Mouse (Mus musculus) cerebellum, adult 2 months (tissue): Measurements from ENCODE around the gene Srd5a3. TPM values are rescaled to one million over a fixed set of nuclear protein-coding genes. Genes with fewer than 3 reads are reported as not detected.

Experiments
- DNase-seq, 2 experiments: peaks; one replicate each; pipeline ENCODE4 v3.0.0; 2021
- H3K27ac ChIP-seq: fragments of 200-500 bp; 2 replicates; pipeline ENCODE4 v1.5.1; 2012; ENCODE audit warnings: low read length, control low read depth, inconsistent platforms; ENCODE audit not compliant: insufficient read depth
- H3K27me3 ChIP-seq: fragments of 200-500 bp; 2 replicates; pipeline ENCODE4 v1.6.1; 2012; ENCODE audit warnings: inconsistent platforms, mild to moderate bottlenecking, low read length, moderate library complexity; ENCODE audit not compliant: control insufficient read depth, insufficient read depth
- H3K4me1 ChIP-seq: fragments of 200-500 bp; 2 replicates; pipeline ENCODE4 v1.6.1; 2011; ENCODE audit warnings: low read length; ENCODE audit not compliant: control insufficient read depth, insufficient read depth
- H3K4me3 ChIP-seq: fragments of 200-500 bp; replicated peaks from 2 replicates; pipeline ENCODE3; 2011; ENCODE audit warnings: mild to moderate bottlenecking, low read depth, low read length, control low read depth; ENCODE audit not compliant: insufficient read depth
- CTCF ChIP-seq: fragments of 200-500 bp; IDR thresholded peaks from 2 replicates; pipeline ENCODE4 v1.5.1; 2011; ENCODE audit warnings: low read depth, mild to moderate bottlenecking, control low read depth, low read length, moderate library complexity, borderline replicate concordance; ENCODE audit not compliant: insufficient read depth
- POLR2A ChIP-seq: fragments of 200-500 bp; IDR thresholded peaks from 2 replicates; pipeline ENCODE4 v1.6.1; 2011; ENCODE audit warnings: low read length, control low read depth, borderline replicate concordance; ENCODE audit not compliant: insufficient read depth
- WGBS: fragments of 180-500 bp; shearing (Covaris S2); methylation state at CpG from one replicate; pipeline ENCODE4 v1.1.7; 2018; 5-methylcytosine and 5-hydroxymethylcytosine counted together
- polyA plus RNA-seq: library from polyadenylated mRNA; depleted of rRNA; stranded (reverse); fragments of >200 nt; gene quantifications from 2 replicates; pipeline ENCODE4 v1.2.3, GENCODE M21; 2012

Gene Srd5a3
- polyA plus RNA-seq, 1 experiment, result 19.3 TPM

- H3K4me3 ChIP-seq, result no peak overlapping the region
- TF ChIP-seq CTCF (no peak), POLR2A (no peak)
- H3K27me3 ChIP-seq, result no peaks in the 10 kb centered on the region
- H3K27ac ChIP-seq, result no peak overlapping the region
- DNase-seq, result no peak
- H3K4me1 ChIP-seq, result no peaks in the 10 kb centered on the region
Observed at GRCm38 (mm10) chr5:76171039-76171438, 31.0 kb downstream of the Srd5a3 start.

- TF ChIP-seq POLR2A, result no peak
- no peak for TF ChIP-seq CTCF
- WGBS, result 81% methylated on average over 4 of the region's 4 CpGs
Observed at GRCm38 (mm10) chr5:76175051-76175450, 35.0 kb downstream of the Srd5a3 start.

GRCm38 (mm10) chr5:76176411-76176810 is 36.3 kb downstream of the Srd5a3 start:
- no peaks in the 10 kb centered on the region for H3K4me1 ChIP-seq
- H3K4me3 ChIP-seq, result no peak overlapping the region
- no peak for DNase-seq
- 23% methylated on average over 3 of the region's 3 CpGs for WGBS
- H3K27me3 ChIP-seq, result no peaks in the 10 kb centered on the region
- TF ChIP-seq POLR2A (no peak), CTCF (no peak)
- H3K27ac ChIP-seq, result no peak overlapping the region

More at GRCm38 (mm10) chr5:76175051-76175450, 35.0 kb downstream of the Srd5a3 start:
- Histone ChIP-seq H3K4me1 (no peaks in the 10 kb centered on the region), H3K4me3 (no peak overlapping the region), H3K27me3 (no peaks in the 10 kb centered on the region), H3K27ac (no peak overlapping the region)
- DNase-seq, result no peak

- 58% methylated on average over 11 of the region's 11 CpGs for WGBS
- no peak for DNase-seq
- no peaks in the 10 kb centered on the region for H3K27me3 ChIP-seq
- H3K4me3 ChIP-seq, result no peak overlapping the region
- H3K4me1 ChIP-seq, result no peaks in the 10 kb centered on the region
- no peak for TF ChIP-seq CTCF
- no peak for TF ChIP-seq POLR2A
- no peak overlapping the region for H3K27ac ChIP-seq
Observed at GRCm38 (mm10) chr5:76176841-76177240, 36.8 kb downstream of the Srd5a3 start.

GRCm38 (mm10) chr5:76177664-76178063 is 37.6 kb downstream of the Srd5a3 start:
- 90% methylated on average over 7 of the region's 7 CpGs for WGBS
- Histone ChIP-seq H3K27me3 (no peaks in the 10 kb centered on the region), H3K4me3 (no peak overlapping the region), H3K27ac (no peak overlapping the region), H3K4me1 (no peaks in the 10 kb centered on the region)
- TF ChIP-seq CTCF (no peak), POLR2A (no peak)
- no peak for DNase-seq

GRCm38 (mm10) chr5:76179171-76179570 is 39.1 kb downstream of the Srd5a3 start:
- no peak for DNase-seq
- TF ChIP-seq CTCF (no peak), POLR2A (no peak)

GRCm38 (mm10) chr5:76179791-76180190 is 39.7 kb downstream of the Srd5a3 start:
- H3K27me3 ChIP-seq, result no peaks in the 10 kb centered on the region
- no peak overlapping the region for H3K27ac ChIP-seq
- 81% methylated on average over 5 of the region's 5 CpGs for WGBS
- DNase-seq, result no peak
- no peak overlapping the region for H3K4me3 ChIP-seq
- 0 out of 2 replicates have a peak, but pooled peaks cover 2% of the 10 kb centered on the region for H3K4me1 ChIP-seq
- TF ChIP-seq CTCF (no peak), POLR2A (no peak)

More at GRCm38 (mm10) chr5:76179171-76179570, 39.1 kb downstream of the Srd5a3 start:
- no peaks in the 10 kb centered on the region for H3K27me3 ChIP-seq
- H3K27ac ChIP-seq, result no peak overlapping the region
- no peak overlapping the region for H3K4me3 ChIP-seq
- no peaks in the 10 kb centered on the region for H3K4me1 ChIP-seq
- WGBS, result 97% methylated on average over 5 of the region's 5 CpGs

- H3K27ac ChIP-seq, result no peak overlapping the region
- DNase-seq, result no peak
- TF ChIP-seq CTCF (no peak), POLR2A (no peak)
- peaks cover 5% of the 10 kb centered on the region; the same call in 1 of the 2 replicates for H3K4me1 ChIP-seq
- H3K27me3 ChIP-seq, result no peaks in the 10 kb centered on the region
- no peak overlapping the region for H3K4me3 ChIP-seq
- 47% methylated on average over 3 of the region's 3 CpGs for WGBS
Observed at GRCm38 (mm10) chr5:76182326-76182725, 42.3 kb downstream of the Srd5a3 start.
